Mouse (Mus musculus): ENCODE data around the gene Galnt7. TPM values are rescaled to one million over a fixed set of nuclear protein-coding genes. Genes with fewer than 3 reads are reported as not detected.
A peak's percentile ranks its signal among the peaks of the same experiment; 100 is the strongest.

Galnt7 gene
- total and polyA plus RNA-seq, 2 experiments from 2014 or later = 6.6 to 6.8 TPM

DNA sequence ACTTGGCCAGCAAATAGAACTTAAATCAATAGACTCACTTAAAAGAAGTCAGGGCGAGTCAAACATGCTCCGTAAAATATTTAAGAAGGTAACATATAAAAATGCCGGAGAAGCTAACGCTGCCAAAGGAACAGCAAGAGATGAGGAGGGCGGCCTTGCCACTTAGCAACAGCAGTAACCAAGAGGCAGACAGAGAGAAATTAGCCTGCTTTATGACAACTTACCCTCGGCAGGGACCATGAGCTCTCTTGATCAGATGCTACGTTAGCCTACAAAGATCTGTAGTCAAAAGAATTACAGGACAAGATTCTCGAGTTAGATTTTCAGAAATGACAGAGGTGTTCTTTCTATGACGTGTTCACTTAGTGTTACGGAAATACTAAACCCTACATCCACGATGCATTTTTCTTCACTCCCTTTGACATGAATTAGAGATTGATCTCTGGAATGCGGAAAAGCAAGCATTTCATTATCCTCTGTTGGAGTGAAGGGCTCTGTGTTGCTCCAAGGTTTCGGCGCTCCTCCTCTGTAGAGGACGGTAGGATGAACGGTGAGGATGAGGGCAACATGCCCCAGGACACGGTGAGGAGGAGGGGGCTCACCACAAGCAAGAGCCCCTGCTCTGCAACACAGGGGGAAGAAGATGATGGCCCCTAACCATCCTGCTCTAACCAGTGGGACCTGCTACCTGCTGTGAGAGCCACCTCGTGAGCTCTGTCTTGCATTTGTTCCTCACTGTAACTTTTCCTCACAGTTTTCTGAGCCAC lies 84.0 kb downstream of the Galnt7 start:
- Histone ChIP-seq H3K27ac (no peak overlapping the region), H3K4me1 (ENCODE audit: insufficient read depth, low read length) (peaks cover 5% of the 10 kb centered on the region; the same call in 1 of the 2 replicates), H3K4me3 (ENCODE audit: low read length) (no peak overlapping the region), H3K36me3 (ENCODE audit: insufficient read depth, low read length) (no peaks in the 10 kb centered on the region), H3K27me3 (ENCODE audit: insufficient read depth, low read length) (no peaks in the 10 kb centered on the region), H3K4me2 (ENCODE audit: low read depth, low read length) (no peak overlapping the region), H3K9me3 (ENCODE audit: low read length) (no peaks in the 10 kb centered on the region), H3K9ac (replicated peaks; ENCODE audit: low read length) (no peak overlapping the region)
- DNase-seq (ENCODE audit: low spot score) (no peak), ATAC-seq (peak; percentile 50; the same call in 1 of the 2 replicates)
- no peak for TF ChIP-seq CTCF (IDR thresholded peaks at IDR 0.05; ENCODE audit: low read depth)
- WGBS = 56% methylated on average over 18 of the region's 18 CpGs

GRCm38 (mm10) chr8:57567998-57568397 lies 84.8 kb downstream of the Galnt7 start:
- DNase-seq (ENCODE audit: low spot score) (no peak), ATAC-seq (no peak)
- H3K4me3 ChIP-seq (ENCODE audit: low read length) = no peak overlapping the region
- H3K4me2 ChIP-seq (ENCODE audit: low read depth, low read length) = no peak overlapping the region
- H3K9me3 ChIP-seq (ENCODE audit: low read length) = no peaks in the 10 kb centered on the region
- H3K27ac ChIP-seq = no peak overlapping the region
- H3K4me1 ChIP-seq (ENCODE audit: insufficient read depth, low read length) = peaks cover 5% of the 10 kb centered on the region; the same call in 1 of the 2 replicates
- no peak for TF ChIP-seq CTCF (IDR thresholded peaks at IDR 0.05; ENCODE audit: low read depth)
- H3K27me3 ChIP-seq (ENCODE audit: insufficient read depth, low read length) = no peaks in the 10 kb centered on the region
- 74% methylated on average over 7 of the region's 7 CpGs for WGBS
- H3K9ac ChIP-seq (replicated peaks; ENCODE audit: low read length) = no peak overlapping the region
- H3K36me3 ChIP-seq (ENCODE audit: insufficient read depth, low read length) = no peaks in the 10 kb centered on the region

- Histone ChIP-seq H3K36me3 (ENCODE audit: insufficient read depth, low read length) (no peaks in the 10 kb centered on the region), H3K9me3 (ENCODE audit: low read length) (no peaks in the 10 kb centered on the region), H3K27me3 (ENCODE audit: insufficient read depth, low read length) (no peaks in the 10 kb centered on the region), H3K4me2 (ENCODE audit: low read depth, low read length) (no peak overlapping the region), H3K27ac (no peak overlapping the region), H3K4me3 (ENCODE audit: low read length) (no peak overlapping the region), H3K4me1 (ENCODE audit: insufficient read depth, low read length) (peaks cover 5% of the 10 kb centered on the region; the same call in 1 of the 2 replicates), H3K9ac (replicated peaks; ENCODE audit: low read length) (no peak overlapping the region)
- ATAC-seq = no peak
- TF ChIP-seq CTCF (IDR thresholded peaks at IDR 0.05; ENCODE audit: low read depth) = no peak
- DNase-seq (ENCODE audit: low spot score) = no peak
- WGBS = 74% methylated on average over 6 of the region's 6 CpGs
Measured at GRCm38 (mm10) chr8:57565039-57565438, 87.8 kb downstream of the Galnt7 start.

- no peak for DNase-seq (ENCODE audit: low spot score)
- Histone ChIP-seq H3K4me3 (ENCODE audit: low read length) (no peak overlapping the region), H3K4me2 (ENCODE audit: low read depth, low read length) (no peak overlapping the region), H3K27me3 (ENCODE audit: insufficient read depth, low read length) (no peaks in the 10 kb centered on the region), H3K27ac (no peak overlapping the region), H3K9ac (replicated peaks; ENCODE audit: low read length) (no peak overlapping the region), H3K9me3 (ENCODE audit: low read length) (no peaks in the 10 kb centered on the region), H3K36me3 (ENCODE audit: insufficient read depth, low read length) (no peaks in the 10 kb centered on the region), H3K4me1 (ENCODE audit: insufficient read depth, low read length) (no peaks in the 10 kb centered on the region)
- ATAC-seq = no peak
- no peak for TF ChIP-seq CTCF (IDR thresholded peaks at IDR 0.05; ENCODE audit: low read depth)
- 96% methylated on average over 15 of the region's 15 CpGs for WGBS
Measured at GRCm38 (mm10) chr8:57563726-57564125, 89.1 kb downstream of the Galnt7 start.

DNA sequence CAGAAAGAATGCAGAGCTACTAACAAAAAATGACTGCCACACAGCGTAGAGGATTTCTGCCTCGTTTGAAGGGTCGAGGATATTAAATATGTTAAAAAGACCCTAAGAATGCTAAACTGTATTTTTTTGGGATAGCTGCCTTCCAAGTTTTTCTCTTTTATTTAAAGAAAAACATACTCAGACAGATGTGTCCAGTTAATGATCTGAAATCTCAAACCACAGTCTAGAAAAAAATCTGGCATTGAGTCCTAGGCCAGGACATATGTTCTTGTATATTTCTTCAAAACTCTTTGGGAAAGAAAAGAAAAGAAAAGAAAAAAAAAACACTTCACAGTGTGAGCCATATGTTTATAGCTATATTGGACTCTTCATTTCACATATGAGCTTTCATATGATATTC lies 90.1 kb downstream of the Galnt7 start:
- Histone ChIP-seq H3K27me3 (ENCODE audit: insufficient read depth, low read length) (no peaks in the 10 kb centered on the region), H3K4me1 (ENCODE audit: insufficient read depth, low read length) (no peaks in the 10 kb centered on the region), H3K9me3 (ENCODE audit: low read length) (no peaks in the 10 kb centered on the region), H3K4me3 (ENCODE audit: low read length) (no peak overlapping the region), H3K9ac (replicated peaks; ENCODE audit: low read length) (no peak overlapping the region), H3K4me2 (ENCODE audit: low read depth, low read length) (no peak overlapping the region), H3K27ac (no peak overlapping the region), H3K36me3 (ENCODE audit: insufficient read depth, low read length) (no peaks in the 10 kb centered on the region)
- 87% methylated on average over 3 of the region's 3 CpGs for WGBS
- ATAC-seq (no peak), DNase-seq (ENCODE audit: low spot score) (no peak)
- no peak for TF ChIP-seq CTCF (IDR thresholded peaks at IDR 0.05; ENCODE audit: low read depth)

- DNase-seq (ENCODE audit: low spot score) (no peak), ATAC-seq (0 out of 2 replicates have a peak, but pooled peaks have one; percentile 32)
- Histone ChIP-seq H3K4me2 (ENCODE audit: low read depth, low read length) (no peak overlapping the region), H3K4me3 (ENCODE audit: low read length) (no peak overlapping the region), H3K9me3 (ENCODE audit: low read length) (no peaks in the 10 kb centered on the region), H3K27ac (no peak overlapping the region), H3K4me1 (ENCODE audit: insufficient read depth, low read length) (no peaks in the 10 kb centered on the region), H3K27me3 (ENCODE audit: insufficient read depth, low read length) (no peaks in the 10 kb centered on the region), H3K36me3 (ENCODE audit: insufficient read depth, low read length) (no peaks in the 10 kb centered on the region), H3K9ac (replicated peaks; ENCODE audit: low read length) (no peak overlapping the region)
- 80% methylated on average over 9 of the region's 9 CpGs for WGBS
- no peak for TF ChIP-seq CTCF (IDR thresholded peaks at IDR 0.05; ENCODE audit: low read depth)
Measured at GRCm38 (mm10) chr8:57560926-57561325, 91.9 kb downstream of the Galnt7 start.

All from hindbrain, postnatal 0 days (tissue).